Mouse (Mus musculus): ENCODE measurements around the gene Mpp2. TPM values are rescaled to one million over a fixed set of nuclear protein-coding genes. Genes with fewer than 3 reads are reported as not detected.

Gene Mpp2
- polyA plus RNA-seq, 1 experiment, result 12.8 TPM

GRCm38 (mm10) chr11:102102485-102103258, 14.4 kb upstream of the Mpp2 start:
- 12% methylated on average over 17 of the region's 17 CpGs for WGBS
- TF ChIP-seq CTCF (IDR thresholded peaks at IDR 0.05; ENCODE audit: insufficient read depth, low read length), result peak; percentile 58
- no peak for TF ChIP-seq POLR2A (IDR thresholded peaks at IDR 0.05; ENCODE audit: borderline replicate concordance, extremely low read depth, low read depth, low read length)
- peak; percentile 49 for DNase-seq
- Histone ChIP-seq H3K4me3 (replicated peaks; ENCODE audit: extremely low read depth, low read depth, low read length) (no peak overlapping the region), H3K4me1 (ENCODE audit: control insufficient read depth, insufficient read depth, low read length) (no peaks in the 10 kb centered on the region)

GRCm38 (mm10) chr11:102101219-102101618, 12.9 kb upstream of the Mpp2 start, which contains the start of gene Ppy:
TSS of gene Ppy (minus strand) at chr11:102101319.
- DNase-seq, result no peak
- H3K4me3 ChIP-seq (replicated peaks; ENCODE audit: extremely low read depth, low read depth, low read length), result no peak within 1 kb of the TSS
- 75% methylated on average over 4 of the region's 4 CpGs for WGBS
- H3K4me1 ChIP-seq (ENCODE audit: control insufficient read depth, insufficient read depth, low read length), result no peaks in the 10 kb centered on the region
- TF ChIP-seq POLR2A (IDR thresholded peaks at IDR 0.05; ENCODE audit: borderline replicate concordance, extremely low read depth, low read depth, low read length), result no peak
- no peak for TF ChIP-seq CTCF (IDR thresholded peaks at IDR 0.05; ENCODE audit: insufficient read depth, low read length)

GRCm38 (mm10) chr11:102096887-102097391, 8.6 kb upstream of the Mpp2 start:
- Histone ChIP-seq H3K4me3 (replicated peaks; ENCODE audit: extremely low read depth, low read depth, low read length) (peak overlapping the region; percentile 8), H3K4me1 (ENCODE audit: control insufficient read depth, insufficient read depth, low read length) (no peaks in the 10 kb centered on the region)
- WGBS, result 2% methylated on average over 18 of the region's 18 CpGs
- TF ChIP-seq POLR2A (IDR thresholded peaks at IDR 0.05; ENCODE audit: borderline replicate concordance, extremely low read depth, low read depth, low read length) (no peak), CTCF (IDR thresholded peaks at IDR 0.05; ENCODE audit: insufficient read depth, low read length) (no peak)
- peak; percentile 54 for DNase-seq

GRCm38 (mm10) chr11:102096446-102096845, 8.1 kb upstream of the Mpp2 start:
- 52% methylated on average over 5 of the region's 5 CpGs for WGBS
- DNase-seq, result no peak
- Histone ChIP-seq H3K4me1 (ENCODE audit: control insufficient read depth, insufficient read depth, low read length) (no peaks in the 10 kb centered on the region), H3K4me3 (replicated peaks; ENCODE audit: extremely low read depth, low read depth, low read length) (no peak overlapping the region)
- no peak for TF ChIP-seq POLR2A (IDR thresholded peaks at IDR 0.05; ENCODE audit: borderline replicate concordance, extremely low read depth, low read depth, low read length)
- no peak for TF ChIP-seq CTCF (IDR thresholded peaks at IDR 0.05; ENCODE audit: insufficient read depth, low read length)

GRCm38 (mm10) chr11:102095676-102096075, 7.4 kb upstream of the Mpp2 start:
- 83% methylated on average over 3 of the region's 3 CpGs for WGBS
- Histone ChIP-seq H3K4me1 (ENCODE audit: control insufficient read depth, insufficient read depth, low read length) (no peaks in the 10 kb centered on the region), H3K4me3 (replicated peaks; ENCODE audit: extremely low read depth, low read depth, low read length) (no peak overlapping the region)
- TF ChIP-seq CTCF (IDR thresholded peaks at IDR 0.05; ENCODE audit: insufficient read depth, low read length) (no peak), POLR2A (IDR thresholded peaks at IDR 0.05; ENCODE audit: borderline replicate concordance, extremely low read depth, low read depth, low read length) (no peak)
- DNase-seq, result no peak

GRCm38 (mm10) chr11:102089088-102089808, 933 bp upstream of the Mpp2 start:
- WGBS, result 3% methylated on average over 20 of the region's 20 CpGs
- Histone ChIP-seq H3K4me3 (replicated peaks; ENCODE audit: extremely low read depth, low read depth, low read length) (peak overlapping the region; percentile 52), H3K4me1 (ENCODE audit: control insufficient read depth, insufficient read depth, low read length) (peaks cover 8% of the 10 kb centered on the region; the same call in 1 of the 2 replicates)
- TF ChIP-seq POLR2A (IDR thresholded peaks at IDR 0.05; ENCODE audit: borderline replicate concordance, extremely low read depth, low read depth, low read length) (no peak), CTCF (IDR thresholded peaks at IDR 0.05; ENCODE audit: insufficient read depth, low read length) (peak; percentile 31; the same call in 1 of the 2 replicates)
- DNase-seq, result peak; percentile 48

- TF ChIP-seq POLR2A (IDR thresholded peaks at IDR 0.05; ENCODE audit: borderline replicate concordance, extremely low read depth, low read depth, low read length) (peak; percentile 8; the same call in 1 of the 2 replicates), CTCF (IDR thresholded peaks at IDR 0.05; ENCODE audit: insufficient read depth, low read length) (no peak)
- peak; percentile 62 for DNase-seq
- Histone ChIP-seq H3K4me1 (ENCODE audit: control insufficient read depth, insufficient read depth, low read length) (peaks cover 8% of the 10 kb centered on the region; the same call in 1 of the 2 replicates), H3K4me3 (replicated peaks; ENCODE audit: extremely low read depth, low read depth, low read length) (peak overlapping the region; percentile 85)
- WGBS, result under 1% methylated on average over 39 of the region's 39 CpGs
These were observed 1.1 kb downstream of the Mpp2 start for GRCm38 (mm10) chr11:102087081-102087751.

- H3K4me3 ChIP-seq (replicated peaks; ENCODE audit: extremely low read depth, low read depth, low read length), result no peak overlapping the region
These were observed 2.0 kb downstream of the Mpp2 start for GRCm38 (mm10) chr11:102086331-102086730.

GRCm38 (mm10) chr11:102084159-102084558, 4.2 kb downstream of the Mpp2 start:
- 60% methylated on average over 7 of the region's 7 CpGs for WGBS
- Histone ChIP-seq H3K4me3 (replicated peaks; ENCODE audit: extremely low read depth, low read depth, low read length) (no peak overlapping the region), H3K4me1 (ENCODE audit: control insufficient read depth, insufficient read depth, low read length) (peaks cover 7% of the 10 kb centered on the region; the same call in 1 of the 2 replicates)
- DNase-seq, result no peak
- no peak for TF ChIP-seq CTCF (IDR thresholded peaks at IDR 0.05; ENCODE audit: insufficient read depth, low read length)
- TF ChIP-seq POLR2A (IDR thresholded peaks at IDR 0.05; ENCODE audit: borderline replicate concordance, extremely low read depth, low read depth, low read length), result no peak

More at GRCm38 (mm10) chr11:102086331-102086730, 2.0 kb downstream of the Mpp2 start:
- 21% methylated on average over 3 of the region's 3 CpGs for WGBS
- H3K4me1 ChIP-seq (ENCODE audit: control insufficient read depth, insufficient read depth, low read length), result peaks cover 8% of the 10 kb centered on the region; the same call in 1 of the 2 replicates
- no peak for DNase-seq
- TF ChIP-seq CTCF (IDR thresholded peaks at IDR 0.05; ENCODE audit: insufficient read depth, low read length), result no peak
- no peak for TF ChIP-seq POLR2A (IDR thresholded peaks at IDR 0.05; ENCODE audit: borderline replicate concordance, extremely low read depth, low read depth, low read length)
